Mouse (Mus musculus) limb, embryonic 14.5 days (tissue): ENCODE results near the gene Olfr787. TPM values are rescaled to one million over a fixed set of nuclear protein-coding genes. Genes with fewer than 3 reads are reported as not detected.

Experiments
- ATAC-seq: fragments of 200-750 bp; cut with Nextera tagmentation; 2 replicates; pipeline ENCODE4 v1.8.0; 2017; ENCODE audit warnings: low read depth, moderate number of reproducible peaks, moderate TSS enrichment; ENCODE audit not compliant: low FRiP score
- DNase-seq: peaks from one replicate; pipeline ENCODE4 v3.0.0-alpha.2; 2015; ENCODE audit warnings: low spot score
- H3K27ac ChIP-seq: fragments of 300-500 bp; sonication (generic); replicated peaks from 2 replicates; pipeline ENCODE4 v1.5.1; 2014; ENCODE audit warnings: low read depth, mild to moderate bottlenecking, low read length, moderate library complexity, mixed read lengths
- H3K27me3 ChIP-seq: fragments of 300-500 bp; sonication (generic); 2 replicates; pipeline ENCODE4 v1.6.1; 2014; ENCODE audit warnings: low read length, mixed read lengths; ENCODE audit not compliant: control insufficient read depth, insufficient read depth
- H3K36me3 ChIP-seq: fragments of 300-500 bp; sonication (generic); 2 replicates; pipeline ENCODE4 v1.6.1; 2014; ENCODE audit warnings: mild to moderate bottlenecking, low read length, moderate library complexity, mixed read lengths; ENCODE audit not compliant: control insufficient read depth, insufficient read depth
- H3K4me1 ChIP-seq: fragments of 300-500 bp; sonication (generic); 2 replicates; pipeline ENCODE4 v1.6.1; 2014; ENCODE audit warnings: antibody characterized with exemption, low read length, mixed read lengths; ENCODE audit not compliant: control insufficient read depth, insufficient read depth
- H3K4me2 ChIP-seq: fragments of 300-500 bp; sonication (generic); replicated peaks from 2 replicates; pipeline ENCODE4 v1.6.1; 2014; ENCODE audit warnings: low read depth, mild to moderate bottlenecking, low read length, moderate library complexity; ENCODE audit not compliant: severe bottlenecking
- H3K4me3 ChIP-seq: fragments of 300-500 bp; sonication (generic); replicated peaks from 2 replicates; pipeline ENCODE4 v1.5.1; 2014; ENCODE audit warnings: low read length
- H3K9ac ChIP-seq: fragments of 300-500 bp; sonication (generic); 2 replicates; pipeline ENCODE4 v1.6.1; 2014; ENCODE audit warnings: mild to moderate bottlenecking, low read depth, low read length, moderate library complexity; ENCODE audit not compliant: severe bottlenecking
- H3K9me3 ChIP-seq: fragments of 300-500 bp; sonication (generic); 2 replicates; pipeline ENCODE4 v1.6.1; 2016; ENCODE audit warnings: low read length; ENCODE audit not compliant: control insufficient read depth
- POLR2A ChIP-seq: fragments of 200-500 bp; IDR thresholded peaks from 2 replicates; pipeline ENCODE4 v1.8.0; 2012; ENCODE audit warnings: inconsistent platforms, mild to moderate bottlenecking, moderate library complexity, borderline replicate concordance; ENCODE audit not compliant: insufficient read depth, insufficient read length; ENCODE audit errors: extremely low read depth
- WGBS: fragments of 180-500 bp; shearing (Covaris S2); extraction: QIAGEN DNeasy Blood & Tissue Kit; methylation state at CpG from one replicate; pipeline ENCODE4 v1.1.7; 2014; 5-methylcytosine and 5-hydroxymethylcytosine counted together
- polyA plus RNA-seq, 2 experiments: library from polyadenylated mRNA; depleted of rRNA in 1 of 2; stranded (reverse) in 1 of 2; unstranded in 1 of 2; fragments of >200 nt; fragmentation: Nextera tagmentation in 1 of 2; extraction: Ambion mirVana in 1 of 2; gene quantifications; 2 replicates each; pipeline versions ENCODE4 v1.2.1 to v1.2.3; 2012 to 2014

Olfr787 gene
- polyA plus RNA-seq, 2 experiments: not detected

DNA sequence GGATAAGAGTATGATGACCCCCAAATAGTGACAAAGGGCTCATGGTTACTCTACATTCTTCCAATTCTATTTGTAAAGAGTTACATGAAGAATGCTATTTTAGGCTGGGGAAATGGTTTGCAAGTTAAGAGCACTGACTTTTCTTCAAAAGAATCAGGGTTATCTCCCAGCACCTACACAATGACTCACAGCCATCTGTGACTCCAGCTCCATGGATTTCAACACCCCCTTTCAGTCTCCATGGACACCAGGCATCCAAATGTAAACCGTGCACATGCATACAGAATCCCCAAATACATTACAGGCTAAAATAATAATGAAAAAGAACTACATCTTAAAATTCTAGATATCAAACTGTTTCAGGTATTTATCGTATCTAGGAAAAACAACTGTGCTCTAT is 28.4 kb downstream of the Olfr787 start:
- no peaks in the 10 kb centered on the region for H3K27me3 ChIP-seq
- ATAC-seq (no peak), DNase-seq (no peak)
- no peak overlapping the region for H3K4me3 ChIP-seq
- WGBS: 76% methylated on average over 2 of the region's 2 CpGs
- H3K9me3 ChIP-seq: no peaks in the 10 kb centered on the region
- no peak overlapping the region for H3K4me2 ChIP-seq
- no peaks in the 10 kb centered on the region for H3K36me3 ChIP-seq
- no peak overlapping the region for H3K9ac ChIP-seq
- no peak for TF ChIP-seq POLR2A
- no peak overlapping the region for H3K27ac ChIP-seq
- H3K4me1 ChIP-seq: no peaks in the 10 kb centered on the region

DNA sequence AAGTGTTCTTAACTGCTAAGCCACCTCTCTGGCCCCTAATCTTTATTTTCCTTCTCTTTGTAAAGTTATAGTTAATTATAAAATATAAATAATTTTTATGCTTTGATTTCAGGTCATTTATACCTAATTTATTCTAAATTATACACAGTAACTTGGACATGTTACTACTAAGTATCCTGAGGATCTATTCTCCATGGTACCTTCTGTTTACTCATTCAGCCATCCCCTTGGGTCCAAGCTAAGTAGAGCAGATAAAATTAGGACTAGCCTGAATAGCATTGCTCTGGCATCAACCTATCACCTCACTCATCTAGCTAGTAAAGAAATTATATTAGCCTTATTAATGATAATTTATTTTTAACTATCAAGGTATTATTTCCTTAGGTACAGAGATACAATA is 36.5 kb downstream of the Olfr787 start, which contains the start of gene Olfr790:
Gene Olfr790, plus strand, starts transcription at position 301 of the 400 bp plus-strand sequence.
- no peak for TF ChIP-seq POLR2A
- no peak for DNase-seq
- Histone ChIP-seq H3K27me3 (no peaks in the 10 kb centered on the region), H3K27ac (no peak within 1 kb of the TSS), H3K4me2 (no peak within 1 kb of the TSS), H3K9ac (no peak within 1 kb of the TSS), H3K4me1 (no peaks in the 10 kb centered on the region), H3K4me3 (no peak within 1 kb of the TSS), H3K36me3 (no peaks in the 10 kb centered on the region), H3K9me3 (no peaks in the 10 kb centered on the region)
- no peak for ATAC-seq

Other genes with a start within 250 kb of the Olfr787 start
- gene Olfr774, start 225.7 kb upstream of the Olfr787 start, polyA plus RNA-seq (2012; rRNA removed): not detected in 2 replicates
- not detected in 2 replicates for gene Olfr774, start 225.7 kb upstream of the Olfr787 start, polyA plus RNA-seq (2014; fragmentation: Nextera tagmentation; extraction: Ambion mirVana)
- gene Olfr775, start 213.4 kb upstream of the Olfr787 start, polyA plus RNA-seq (2012; rRNA removed): not detected in 2 replicates
- not detected in 2 replicates for gene Olfr775, start 213.4 kb upstream of the Olfr787 start, polyA plus RNA-seq (2014; fragmentation: Nextera tagmentation; extraction: Ambion mirVana)
- not detected in 2 replicates for gene Olfr776, start 202.7 kb upstream of the Olfr787 start, polyA plus RNA-seq (2012; rRNA removed)
- gene Olfr776, start 202.7 kb upstream of the Olfr787 start, polyA plus RNA-seq (2014; fragmentation: Nextera tagmentation; extraction: Ambion mirVana): not detected in 2 replicates
- not detected in 2 replicates for gene Olfr777, start 190.4 kb upstream of the Olfr787 start, polyA plus RNA-seq (2012; rRNA removed)
- not detected in 2 replicates for gene Olfr777, start 190.4 kb upstream of the Olfr787 start, polyA plus RNA-seq (2014; fragmentation: Nextera tagmentation; extraction: Ambion mirVana)
- not detected in 2 replicates for gene Olfr780, start 143.7 kb upstream of the Olfr787 start, polyA plus RNA-seq (2012; rRNA removed)
- gene Olfr780, start 143.7 kb upstream of the Olfr787 start, polyA plus RNA-seq (2014; fragmentation: Nextera tagmentation; extraction: Ambion mirVana): not detected in 2 replicates
- gene Olfr781, start 133.0 kb upstream of the Olfr787 start, polyA plus RNA-seq (2012; rRNA removed): not detected in 2 replicates
- not detected in 2 replicates for gene Olfr781, start 133.0 kb upstream of the Olfr787 start, polyA plus RNA-seq (2014; fragmentation: Nextera tagmentation; extraction: Ambion mirVana)
- gene Olfr782, start 113.0 kb upstream of the Olfr787 start, polyA plus RNA-seq (2012; rRNA removed): not detected in 2 replicates
- not detected in 2 replicates for gene Olfr782, start 113.0 kb upstream of the Olfr787 start, polyA plus RNA-seq (2014; fragmentation: Nextera tagmentation; extraction: Ambion mirVana)
- 0.04 TPM in 1 of 2 replicates, not detected in the other for gene Olfr784, start 77.8 kb upstream of the Olfr787 start, polyA plus RNA-seq (2012; rRNA removed)
- gene Olfr784, start 77.8 kb upstream of the Olfr787 start, polyA plus RNA-seq (2014; fragmentation: Nextera tagmentation; extraction: Ambion mirVana): 0.12 and 0.15 TPM in 2 replicates
- gene Olfr785, start 56.4 kb upstream of the Olfr787 start, polyA plus RNA-seq (2012; rRNA removed): not detected in 2 replicates
- not detected in 2 replicates for gene Olfr785, start 56.4 kb upstream of the Olfr787 start, polyA plus RNA-seq (2014; fragmentation: Nextera tagmentation; extraction: Ambion mirVana)
- not detected in 2 replicates for gene Olfr786, start 34.6 kb upstream of the Olfr787 start, polyA plus RNA-seq (2012; rRNA removed)
- gene Olfr786, start 34.6 kb upstream of the Olfr787 start, polyA plus RNA-seq (2014; fragmentation: Nextera tagmentation; extraction: Ambion mirVana): not detected in 2 replicates
- not detected in 2 replicates for gene Olfr788, start 9.1 kb downstream of the Olfr787 start, polyA plus RNA-seq (2012; rRNA removed)
- not detected in 2 replicates for gene Olfr788, start 9.1 kb downstream of the Olfr787 start, polyA plus RNA-seq (2014; fragmentation: Nextera tagmentation; extraction: Ambion mirVana)
- gene Olfr789, start 22.9 kb downstream of the Olfr787 start, polyA plus RNA-seq (2012; rRNA removed): not detected in 2 replicates
- gene Olfr789, start 22.9 kb downstream of the Olfr787 start, polyA plus RNA-seq (2014; fragmentation: Nextera tagmentation; extraction: Ambion mirVana): not detected in 2 replicates
- not detected in 2 replicates for gene Olfr790, start 36.6 kb downstream of the Olfr787 start, polyA plus RNA-seq (2012; rRNA removed)
- not detected in 2 replicates for gene Olfr790, start 36.6 kb downstream of the Olfr787 start, polyA plus RNA-seq (2014; fragmentation: Nextera tagmentation; extraction: Ambion mirVana)
- gene Olfr791, start 59.9 kb downstream of the Olfr787 start, polyA plus RNA-seq (2012; rRNA removed): not detected in 2 replicates
- gene Olfr791, start 59.9 kb downstream of the Olfr787 start, polyA plus RNA-seq (2014; fragmentation: Nextera tagmentation; extraction: Ambion mirVana): not detected in 2 replicates
- gene Olfr792, start 77.3 kb downstream of the Olfr787 start, polyA plus RNA-seq (2012; rRNA removed): not detected in 2 replicates
- not detected in 2 replicates for gene Olfr792, start 77.3 kb downstream of the Olfr787 start, polyA plus RNA-seq (2014; fragmentation: Nextera tagmentation; extraction: Ambion mirVana)
- not detected in 2 replicates for gene Olfr794, start 105.8 kb downstream of the Olfr787 start, polyA plus RNA-seq (2012; rRNA removed)
- gene Olfr794, start 105.8 kb downstream of the Olfr787 start, polyA plus RNA-seq (2014; fragmentation: Nextera tagmentation; extraction: Ambion mirVana): not detected in 2 replicates
- gene Olfr796, start 150.7 kb downstream of the Olfr787 start, polyA plus RNA-seq (2012; rRNA removed): not detected in 2 replicates
- not detected in 2 replicates for gene Olfr796, start 150.7 kb downstream of the Olfr787 start, polyA plus RNA-seq (2014; fragmentation: Nextera tagmentation; extraction: Ambion mirVana)
- gene Olfr798, start 166.1 kb downstream of the Olfr787 start, polyA plus RNA-seq (2012; rRNA removed): not detected in 2 replicates
- gene Olfr798, start 166.1 kb downstream of the Olfr787 start, polyA plus RNA-seq (2014; fragmentation: Nextera tagmentation; extraction: Ambion mirVana): not detected in 2 replicates
- not detected in 2 replicates for gene Olfr799, start 175.6 kb downstream of the Olfr787 start, polyA plus RNA-seq (2012; rRNA removed)
- not detected in 2 replicates for gene Olfr799, start 175.6 kb downstream of the Olfr787 start, polyA plus RNA-seq (2014; fragmentation: Nextera tagmentation; extraction: Ambion mirVana)
- not detected in 2 replicates for gene Olfr800, start 195.8 kb downstream of the Olfr787 start, polyA plus RNA-seq (2012; rRNA removed)
- not detected in 2 replicates for gene Olfr800, start 195.8 kb downstream of the Olfr787 start, polyA plus RNA-seq (2014; fragmentation: Nextera tagmentation; extraction: Ambion mirVana)
- not detected in 2 replicates for gene Olfr801, start 212.0 kb downstream of the Olfr787 start, polyA plus RNA-seq (2012; rRNA removed)
- not detected in 2 replicates for gene Olfr801, start 212.0 kb downstream of the Olfr787 start, polyA plus RNA-seq (2014; fragmentation: Nextera tagmentation; extraction: Ambion mirVana)
- gene Olfr802, start 226.3 kb downstream of the Olfr787 start, polyA plus RNA-seq (2012; rRNA removed): not detected in 2 replicates
- not detected in 2 replicates for gene Olfr802, start 226.3 kb downstream of the Olfr787 start, polyA plus RNA-seq (2014; fragmentation: Nextera tagmentation; extraction: Ambion mirVana)
- not detected in 2 replicates for gene Olfr803, start 232.4 kb downstream of the Olfr787 start, polyA plus RNA-seq (2012; rRNA removed)
- gene Olfr803, start 232.4 kb downstream of the Olfr787 start, polyA plus RNA-seq (2014; fragmentation: Nextera tagmentation; extraction: Ambion mirVana): not detected in 2 replicates
- gene Olfr804, start 241.3 kb downstream of the Olfr787 start, polyA plus RNA-seq (2012; rRNA removed): not detected in 2 replicates
- not detected in 2 replicates for gene Olfr804, start 241.3 kb downstream of the Olfr787 start, polyA plus RNA-seq (2014; fragmentation: Nextera tagmentation; extraction: Ambion mirVana)